Mouse (Mus musculus): Measurements from ENCODE around the gene Gtf2a2.

The Gtf2a2 gene

GRCm38 (mm10) chr9:70012408-70012901 lies at the start of gene Gtf2a2:
Gene Gtf2a2 (plus strand): TSS chr9:70012550.
- DNase-seq, result peak; percentile 87

DNA sequence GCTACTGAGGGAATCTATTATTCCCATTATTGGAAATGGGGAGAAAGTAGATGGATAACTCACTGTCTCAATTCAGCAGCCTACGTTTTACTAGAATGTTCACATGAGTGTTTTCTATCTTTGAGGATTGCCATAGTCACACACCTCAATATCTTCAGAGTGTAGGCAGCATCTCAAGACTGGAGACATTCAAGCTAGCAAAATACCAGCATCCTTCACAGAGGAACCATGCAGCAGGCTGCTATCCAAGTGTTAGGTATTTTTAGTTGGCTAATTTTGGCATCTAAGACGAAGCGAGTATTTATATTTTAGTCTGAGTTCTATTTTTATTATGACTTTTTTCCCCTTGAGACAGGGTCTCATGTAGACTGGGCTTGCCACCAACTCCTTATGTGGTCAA lies 48.0 kb upstream of the Gtf2a2 start:
- DNase-seq, result no peak

DNA sequence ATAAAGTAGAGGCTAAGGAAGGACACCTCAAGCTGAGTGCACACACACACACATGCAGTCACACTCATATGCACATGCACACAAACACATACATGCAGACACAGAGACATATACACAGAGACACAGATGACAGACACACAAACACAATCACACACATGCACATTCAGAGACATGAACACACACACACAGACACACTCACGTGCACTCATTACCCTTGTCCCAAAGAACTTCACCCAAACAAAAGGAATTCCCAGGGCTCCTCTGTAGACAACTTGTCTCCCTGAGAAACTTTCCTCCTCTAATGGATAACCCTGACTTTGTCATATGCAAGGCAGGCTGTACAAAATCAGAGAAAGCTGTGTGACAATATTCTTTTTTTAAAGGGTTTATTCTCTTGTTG lies 26.8 kb upstream of the Gtf2a2 start:
- no peak for DNase-seq

GRCm38 (mm10) chr9:69986063-69986462 lies 26.3 kb upstream of the Gtf2a2 start:
- no peak for DNase-seq

- no peak for DNase-seq
Observed at GRCm38 (mm10) chr9:69986571-69986970, 25.8 kb upstream of the Gtf2a2 start.

- peak; percentile 54 for DNase-seq
Observed at GRCm38 (mm10) chr9:69987579-69987978, 24.8 kb upstream of the Gtf2a2 start.

GRCm38 (mm10) chr9:69988706-69989302 lies 23.5 kb upstream of the Gtf2a2 start:
- no peak for DNase-seq

GRCm38 (mm10) chr9:69989303-69990121 lies 22.8 kb upstream of the Gtf2a2 start, which contains the start of gene Bnip2:
Gene Bnip2 (plus strand): TSS chr9:69989466.
- peak; percentile 94 for DNase-seq

GRCm38 (mm10) chr9:69990346-69990745 lies 22.0 kb upstream of the Gtf2a2 start:
- no peak for DNase-seq

- no peak for DNase-seq
Observed at GRCm38 (mm10) chr9:69992841-69993277, 19.5 kb upstream of the Gtf2a2 start.

GRCm38 (mm10) chr9:69993479-69993878 lies 18.9 kb upstream of the Gtf2a2 start:
- DNase-seq, result no peak

GRCm38 (mm10) chr9:69994547-69994946 lies 17.8 kb upstream of the Gtf2a2 start:
- no peak for DNase-seq

DNA sequence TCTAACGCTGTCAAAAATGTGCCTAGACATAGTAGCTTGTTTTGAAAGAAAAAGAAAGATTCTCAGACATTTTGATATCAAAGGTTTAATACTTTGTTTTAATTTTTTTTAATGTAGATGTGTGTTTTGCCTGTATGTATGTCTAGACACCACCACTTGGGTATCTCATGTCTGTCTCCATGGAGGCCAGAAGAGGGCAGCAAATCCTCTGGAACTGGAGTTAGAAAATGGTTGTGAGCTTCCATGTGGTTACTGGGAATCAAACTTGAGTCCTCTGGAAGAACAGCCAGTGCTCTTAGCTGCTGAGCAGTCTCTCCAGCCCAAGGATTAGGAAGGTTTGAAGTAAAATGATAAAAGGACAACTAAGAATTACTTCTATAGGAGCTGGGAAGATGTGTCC lies 13.0 kb upstream of the Gtf2a2 start:
- no peak for DNase-seq

- DNase-seq, result no peak
Observed at GRCm38 (mm10) chr9:70003516-70003915, 8.8 kb upstream of the Gtf2a2 start.

DNA sequence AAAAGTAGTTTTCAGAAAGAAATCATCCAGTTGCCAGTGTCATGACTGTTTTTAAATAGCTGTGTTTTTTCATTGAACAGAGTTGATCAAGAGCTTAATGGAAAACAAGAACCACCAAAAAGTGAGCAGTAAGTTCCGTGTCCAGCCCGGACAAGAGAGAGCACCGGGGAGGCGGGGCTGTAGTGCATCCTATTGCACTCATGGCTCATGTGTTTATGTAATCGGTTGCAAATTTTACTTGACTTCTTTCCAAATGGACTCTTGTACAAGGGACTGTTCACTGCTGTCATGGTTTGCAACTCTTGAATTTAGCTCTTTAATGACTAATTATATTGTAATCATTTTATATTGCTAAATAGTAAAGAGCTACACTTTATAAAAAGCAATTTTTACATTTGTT lies 5.4 kb upstream of the Gtf2a2 start:
- DNase-seq, result no peak

- no peak for DNase-seq
Observed at GRCm38 (mm10) chr9:70007506-70008248, 4.7 kb upstream of the Gtf2a2 start.

DNA sequence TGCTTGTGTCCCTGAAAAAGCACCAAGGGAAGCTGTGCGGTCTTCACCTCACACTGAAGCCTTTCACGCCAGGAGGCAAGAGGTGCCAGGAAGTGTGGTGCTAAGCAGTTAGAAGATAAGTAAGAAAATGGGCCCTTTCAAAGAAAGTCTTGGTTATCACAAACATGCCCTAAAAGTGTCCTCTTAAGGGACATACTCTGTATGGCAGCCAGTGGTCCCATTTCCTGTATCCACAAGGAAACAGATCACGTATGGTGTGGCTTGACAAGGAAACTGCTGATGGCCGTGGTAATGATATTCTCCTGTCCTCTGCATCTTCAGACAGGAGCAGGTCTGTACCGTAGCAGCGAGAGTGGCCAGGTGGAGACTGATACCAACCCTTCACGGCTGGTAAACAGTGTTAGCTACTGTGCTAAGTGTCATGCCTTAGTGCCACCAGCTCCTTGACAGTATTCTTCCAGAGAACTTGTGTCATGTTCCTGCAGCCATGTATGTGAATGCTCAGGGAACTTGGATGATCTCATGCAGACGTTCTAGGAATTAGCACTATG lies 2.5 kb upstream of the Gtf2a2 start:
- no peak for DNase-seq

DNA sequence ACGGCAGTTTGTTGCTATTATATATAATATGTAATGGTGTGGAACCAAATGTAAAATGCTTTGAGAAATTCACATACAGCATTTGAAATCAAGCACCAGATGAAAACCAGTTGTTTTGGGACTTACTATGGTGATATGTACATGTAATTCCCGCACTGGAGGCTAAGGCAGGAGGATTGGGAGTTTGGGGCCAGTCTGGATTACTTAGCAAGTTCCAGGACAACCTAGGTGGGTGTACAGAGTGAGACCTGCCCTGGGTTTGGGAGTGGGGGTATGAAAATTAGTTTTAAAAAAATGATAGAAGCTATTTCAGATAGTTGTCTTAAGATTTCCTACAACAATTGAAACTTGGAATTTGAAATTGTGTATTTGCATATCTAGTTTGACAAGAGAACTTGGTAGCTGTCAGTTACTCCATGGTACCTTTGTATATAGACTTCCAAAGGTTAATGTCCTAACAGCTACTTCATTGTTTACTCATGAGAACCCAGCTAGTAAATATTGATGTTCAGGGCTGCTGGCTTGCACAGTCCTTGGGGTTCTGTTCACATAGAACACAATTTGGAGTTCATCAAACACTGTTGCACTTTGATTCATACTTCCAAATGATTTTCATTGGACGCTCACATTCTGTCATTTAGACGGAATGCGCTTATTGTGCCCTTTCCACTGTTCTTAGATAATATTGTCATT lies 1.4 kb upstream of the Gtf2a2 start:
- DNase-seq, result no peak

DNA sequence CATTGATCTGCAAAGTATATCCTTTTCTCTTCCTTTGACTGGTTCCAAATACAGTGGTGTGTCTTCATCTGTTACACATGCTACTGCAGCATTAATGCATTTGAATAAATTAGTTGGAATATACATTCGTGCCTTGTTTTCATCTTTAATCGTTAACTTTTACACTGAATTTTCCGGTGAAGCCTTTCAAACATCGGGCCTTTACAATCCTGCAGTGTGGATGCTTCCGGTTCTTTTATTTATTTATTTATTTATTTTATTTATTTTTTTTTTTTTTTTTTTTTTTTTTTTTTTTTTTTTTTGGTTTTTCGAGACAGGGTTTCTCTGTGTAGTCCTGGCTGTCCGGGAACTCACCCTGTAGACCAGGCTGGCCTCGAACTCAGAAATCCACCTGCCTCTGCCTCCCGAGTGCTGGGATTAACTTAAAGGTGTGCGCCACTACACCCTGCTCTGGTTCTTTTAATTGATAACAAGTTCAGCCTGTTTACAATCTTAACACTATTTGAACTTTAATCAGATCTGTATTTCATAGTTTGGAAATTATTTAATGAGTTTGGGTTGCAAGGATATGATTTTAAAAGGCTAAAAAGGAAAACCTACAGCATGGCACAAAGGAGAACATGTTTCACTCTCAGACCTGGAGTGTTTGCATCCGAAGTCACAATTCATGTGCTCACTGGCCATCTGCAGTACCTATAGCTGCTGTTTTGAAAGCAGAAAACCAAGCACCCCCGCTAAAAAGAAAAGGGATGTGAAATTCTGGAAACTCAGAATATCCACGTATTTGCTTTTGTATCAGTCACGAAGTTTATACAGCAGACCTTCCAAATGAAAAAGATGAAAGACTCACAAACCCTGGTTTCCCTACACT lies 578 bp upstream of the Gtf2a2 start:
- DNase-seq, result no peak

DNA sequence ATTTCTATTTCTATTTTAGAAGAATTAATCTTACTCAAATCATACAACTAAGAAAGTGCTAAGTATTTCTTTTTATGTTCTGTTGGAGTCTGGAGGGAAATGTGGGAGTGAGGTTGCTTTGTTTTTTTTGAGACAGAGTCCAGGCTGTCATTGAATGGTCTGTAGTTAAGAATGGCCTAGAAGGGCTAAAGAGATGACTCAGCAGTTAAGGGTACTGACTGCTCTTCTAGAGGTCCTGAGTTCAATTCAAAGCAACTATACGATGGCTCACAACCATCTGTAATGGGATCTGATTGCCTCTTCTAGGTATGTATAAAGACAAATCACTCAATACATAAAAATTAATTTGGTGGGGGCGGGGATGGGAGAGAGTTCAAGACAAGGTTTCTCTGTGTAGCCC lies 3.3 kb downstream of the Gtf2a2 start:
- no peak for DNase-seq

- peak; percentile 51 for DNase-seq
Observed at GRCm38 (mm10) chr9:70018879-70019278, 6.5 kb downstream of the Gtf2a2 start.

DNA sequence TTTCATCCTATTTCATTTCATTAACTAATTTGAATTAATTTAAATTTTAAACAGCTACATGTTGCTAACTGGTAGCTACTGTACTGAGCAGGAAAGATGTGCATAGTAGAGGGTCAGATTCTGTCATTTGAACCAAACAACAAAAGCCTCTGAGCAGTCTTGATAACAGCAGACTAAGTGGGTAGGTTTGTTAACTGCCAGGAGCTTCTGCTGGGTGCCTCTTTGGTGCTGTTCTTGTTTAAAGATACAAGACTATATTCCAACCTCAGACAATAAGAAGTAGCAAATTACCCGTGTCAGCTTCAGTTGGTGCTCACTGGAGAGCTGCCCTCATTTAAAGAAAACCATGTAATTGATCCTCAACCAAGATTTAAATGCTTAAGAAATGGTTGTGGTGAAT lies 9.3 kb downstream of the Gtf2a2 start:
- DNase-seq, result no peak
